Mouse (Mus musculus): ENCODE measurements around the gene Clba1. TPM values are rescaled to one million over a fixed set of nuclear protein-coding genes. Genes with fewer than 3 reads are reported as not detected.
A peak's percentile ranks its signal among the peaks of the same experiment; 100 is the strongest.

The Clba1 gene
- polyA plus RNA-seq, 1 experiment = 9.6 TPM

DNA sequence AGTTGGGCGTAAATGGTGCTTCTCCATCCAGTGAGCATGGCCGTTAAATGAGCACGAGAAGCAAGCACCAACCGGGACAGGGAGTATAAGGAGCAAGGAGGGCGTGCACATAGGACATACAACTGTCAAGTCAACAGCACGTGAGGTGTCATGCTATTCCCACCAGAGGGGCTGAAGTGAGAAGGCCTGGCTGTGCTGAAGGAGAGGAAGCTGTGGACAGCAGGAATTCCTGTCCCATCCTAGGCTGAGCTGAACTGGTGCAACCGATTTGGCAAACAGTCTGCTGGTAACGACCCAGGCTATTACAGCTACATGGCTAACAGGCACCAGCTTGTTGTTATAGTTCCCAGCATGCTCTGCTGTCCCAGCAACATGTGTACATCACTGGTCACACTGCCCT is 17.7 kb upstream of the Clba1 start:
- Histone ChIP-seq H3K4me3 (no peak overlapping the region), H3K27me3 (ENCODE audit: control insufficient read depth, insufficient read depth, insufficient read length) (no peaks in the 10 kb centered on the region), H3K4me2 (ENCODE audit: low read depth) (no peak overlapping the region), H3ac (ENCODE audit: control insufficient read depth, insufficient read length) (no peak overlapping the region), H3K36me3 (ENCODE audit: control insufficient read depth, insufficient read depth) (peaks cover 16% of the 10 kb centered on the region), H3K79me2 (ENCODE audit: control insufficient read depth, insufficient read depth) (peaks cover 34% of the 10 kb centered on the region)
- TF ChIP-seq TCF12 (IDR thresholded peaks at IDR 0.05; ENCODE audit: insufficient read depth, poor library complexity, severe bottlenecking) = no peak
- TF ChIP-seq POLR2AphosphoS2 (IDR thresholded peaks at IDR 0.05; ENCODE audit: insufficient read length, low read depth) = peak; percentile 7

DNA sequence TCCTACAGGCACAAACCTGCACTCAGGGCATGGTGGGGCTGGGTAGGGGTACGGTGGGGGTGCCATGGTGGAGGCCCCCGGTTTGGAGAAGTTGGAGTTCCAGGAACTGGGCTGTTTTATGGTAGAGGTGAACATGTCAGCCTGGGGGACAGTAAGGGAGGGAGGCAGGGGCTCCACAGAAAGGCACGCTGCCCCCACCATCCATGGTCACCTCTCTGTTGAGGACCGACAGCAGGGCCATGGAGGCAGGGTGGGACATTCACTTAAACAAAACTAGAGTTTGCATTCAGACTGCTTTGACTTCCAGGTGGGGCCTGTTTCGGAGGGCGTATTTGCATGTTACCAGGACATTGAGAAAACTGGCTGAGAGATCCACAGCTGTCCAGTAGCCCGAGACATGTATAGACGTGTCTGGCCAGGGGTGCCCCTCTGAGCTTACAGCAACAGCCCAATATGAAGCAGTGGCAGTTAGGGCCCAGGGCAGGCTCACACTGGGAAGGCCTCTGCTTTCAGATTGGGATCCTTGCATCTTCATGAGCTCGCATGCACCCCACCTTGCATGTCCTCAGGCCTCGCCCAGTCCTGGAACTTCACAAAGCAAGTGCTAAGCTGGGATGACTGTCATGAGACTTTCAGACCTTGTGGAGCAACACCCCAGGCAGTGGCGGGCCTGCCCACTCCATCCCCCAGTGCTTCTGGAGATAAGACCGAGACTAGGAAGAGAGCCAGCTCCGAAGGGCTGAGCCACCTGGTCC is 15.0 kb upstream of the Clba1 start:
- Histone ChIP-seq H3K79me2 (ENCODE audit: control insufficient read depth, insufficient read depth) (peaks cover 34% of the 10 kb centered on the region), H3K27me3 (ENCODE audit: control insufficient read depth, insufficient read depth, insufficient read length) (no peaks in the 10 kb centered on the region), H3K4me3 (peak overlapping the region; percentile 62), H3K4me2 (ENCODE audit: low read depth) (peak overlapping the region; percentile 81), H3ac (ENCODE audit: control insufficient read depth, insufficient read length) (no peak overlapping the region), H3K36me3 (ENCODE audit: control insufficient read depth, insufficient read depth) (peaks cover 5% of the 10 kb centered on the region)
- TF ChIP-seq TCF12 (IDR thresholded peaks at IDR 0.05; ENCODE audit: insufficient read depth, poor library complexity, severe bottlenecking) (peak; percentile 26), POLR2A (IDR thresholded peaks at IDR 0.05; ENCODE audit: insufficient read length, low read depth) (peak; percentile 39), REST (IDR thresholded peaks at IDR 0.05; ENCODE audit: insufficient read depth, insufficient read length) (no peak), POLR2AphosphoS2 (IDR thresholded peaks at IDR 0.05; ENCODE audit: insufficient read length, low read depth) (peak; percentile 17), MYOG (IDR thresholded peaks at IDR 0.05; ENCODE audit: control insufficient read depth in 1 of 3, insufficient read depth in 1 of 3, insufficient read length in 2 of 3, low read depth in 2 of 3) (peak in 1 of 3 experiments; percentile 55)

DNA sequence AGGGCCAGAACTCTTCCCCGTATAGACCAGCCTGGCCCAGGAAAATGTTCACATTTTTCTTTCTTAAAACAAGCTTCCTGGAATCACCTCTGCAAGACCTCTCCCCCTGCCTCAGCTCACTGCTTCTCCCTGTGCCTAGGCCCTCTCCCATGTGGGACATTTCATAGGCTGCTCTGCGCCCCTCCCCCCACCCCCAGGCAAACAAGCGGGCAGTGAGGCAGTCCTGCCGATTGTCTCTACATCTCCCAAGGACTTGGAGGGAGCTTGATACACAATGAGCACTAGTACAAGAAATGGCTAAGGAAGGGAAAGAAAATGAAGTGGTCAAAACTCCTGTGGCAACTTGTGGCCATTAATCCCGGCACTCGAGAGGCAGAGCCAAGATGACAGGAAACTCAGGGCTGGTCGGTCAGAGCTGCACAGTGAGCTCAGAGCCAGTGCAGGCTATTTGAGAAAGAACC is 14.4 kb upstream of the Clba1 start:
- Histone ChIP-seq H3K4me3 (peak overlapping the region; percentile 62), H3K4me2 (ENCODE audit: low read depth) (peak overlapping the region; percentile 81), H3K36me3 (ENCODE audit: control insufficient read depth, insufficient read depth) (peaks cover 3% of the 10 kb centered on the region), H3ac (ENCODE audit: control insufficient read depth, insufficient read length) (peak overlapping the region; percentile 43), H3K27me3 (ENCODE audit: control insufficient read depth, insufficient read depth, insufficient read length) (no peaks in the 10 kb centered on the region), H3K79me2 (ENCODE audit: control insufficient read depth, insufficient read depth) (peaks cover 34% of the 10 kb centered on the region)
- no peak for TF ChIP-seq USF1 (IDR thresholded peaks at IDR 0.05; ENCODE audit: low read depth)
- TF ChIP-seq POLR2AphosphoS2 (IDR thresholded peaks at IDR 0.05; ENCODE audit: insufficient read length, low read depth) = no peak
- TF ChIP-seq CEBPB (IDR thresholded peaks at IDR 0.05; ENCODE audit: insufficient read depth, poor library complexity, severe bottlenecking) = no peak
- no peak for TF ChIP-seq MYOG (IDR thresholded peaks at IDR 0.05; ENCODE audit: control insufficient read depth in 1 of 3, insufficient read depth in 1 of 3, insufficient read length in 2 of 3, low read depth in 2 of 3)
- no peak for TF ChIP-seq E2F4 (IDR thresholded peaks at IDR 0.05; ENCODE audit: insufficient read depth)
- TF ChIP-seq SRF (IDR thresholded peaks at IDR 0.05; ENCODE audit: control insufficient read depth, insufficient read length, low read depth) = no peak
- TF ChIP-seq TCF3 (IDR thresholded peaks at IDR 0.05; ENCODE audit: insufficient read length, low read depth) = no peak
- no peak for TF ChIP-seq MAX (IDR thresholded peaks at IDR 0.05; ENCODE audit: low read depth)
- no peak for TF ChIP-seq TCF12 (IDR thresholded peaks at IDR 0.05; ENCODE audit: insufficient read depth, poor library complexity, severe bottlenecking)
- no peak for TF ChIP-seq POLR2A (IDR thresholded peaks at IDR 0.05; ENCODE audit: insufficient read length, low read depth)
- no peak for TF ChIP-seq REST (IDR thresholded peaks at IDR 0.05; ENCODE audit: insufficient read depth, insufficient read length)
- TF ChIP-seq MYOD1 (IDR thresholded peaks at IDR 0.05; ENCODE audit: control insufficient read depth in 1 of 3, insufficient read length in 2 of 3, low read depth in 2 of 3) = no peak

GRCm38 (mm10) chr12:112794998-112795397 is 13.7 kb upstream of the Clba1 start:
- Histone ChIP-seq H3K4me3 (peak overlapping the region; percentile 62), H3K36me3 (ENCODE audit: control insufficient read depth, insufficient read depth) (no peaks in the 10 kb centered on the region), H3ac (ENCODE audit: control insufficient read depth, insufficient read length) (peak overlapping the region; percentile 43), H3K4me2 (ENCODE audit: low read depth) (peak overlapping the region; percentile 81), H3K27me3 (ENCODE audit: control insufficient read depth, insufficient read depth, insufficient read length) (no peaks in the 10 kb centered on the region), H3K79me2 (ENCODE audit: control insufficient read depth, insufficient read depth) (peaks cover 36% of the 10 kb centered on the region)
- no peak for TF ChIP-seq SRF (IDR thresholded peaks at IDR 0.05; ENCODE audit: control insufficient read depth, insufficient read length, low read depth)
- TF ChIP-seq MYOG (IDR thresholded peaks at IDR 0.05; ENCODE audit: control insufficient read depth in 1 of 3, insufficient read depth in 1 of 3, insufficient read length in 2 of 3, low read depth in 2 of 3) = no peak
- no peak for TF ChIP-seq MAX (IDR thresholded peaks at IDR 0.05; ENCODE audit: low read depth)
- TF ChIP-seq POLR2AphosphoS2 (IDR thresholded peaks at IDR 0.05; ENCODE audit: insufficient read length, low read depth) = no peak
- no peak for TF ChIP-seq TCF3 (IDR thresholded peaks at IDR 0.05; ENCODE audit: insufficient read length, low read depth)
- TF ChIP-seq REST (IDR thresholded peaks at IDR 0.05; ENCODE audit: insufficient read depth, insufficient read length) = no peak
- no peak for TF ChIP-seq POLR2A (IDR thresholded peaks at IDR 0.05; ENCODE audit: insufficient read length, low read depth)
- no peak for TF ChIP-seq CEBPB (IDR thresholded peaks at IDR 0.05; ENCODE audit: insufficient read depth, poor library complexity, severe bottlenecking)
- no peak for TF ChIP-seq E2F4 (IDR thresholded peaks at IDR 0.05; ENCODE audit: insufficient read depth)
- TF ChIP-seq TCF12 (IDR thresholded peaks at IDR 0.05; ENCODE audit: insufficient read depth, poor library complexity, severe bottlenecking) = no peak
- TF ChIP-seq USF1 (IDR thresholded peaks at IDR 0.05; ENCODE audit: low read depth) = no peak
- no peak for TF ChIP-seq MYOD1 (IDR thresholded peaks at IDR 0.05; ENCODE audit: control insufficient read depth in 1 of 3, insufficient read length in 2 of 3, low read depth in 2 of 3)

Measured in myocyte (in vitro differentiated cells).